Comparison of ENCODE assay signal across 7 mouse cellular contexts in genomic region chr13:23400771-23401682, GRCm38 (mm10). TPM values are rescaled to one million over a fixed set of nuclear protein-coding genes. Genes with fewer than 3 reads are reported as not detected.
DNase-seq lines count a peak whose midpoint lies in the region; ATAC-seq and TF ChIP-seq lines count a peak whose summit lies in the region.

No protein-coding gene starts in this region.

- H3K4me1 ChIP-seq in intestine, embryonic 15.5 days (replicated peaks), result no peaks in the 10 kb centered on the region

- H3K9ac ChIP-seq in intestine, embryonic 15.5 days, result no peak overlapping the region

- TF ChIP-seq POLR2A in myocyte (IDR thresholded peaks at IDR 0.05; ENCODE audit: insufficient read length, low read depth), result no peak

- H3ac ChIP-seq in myocyte (ENCODE audit: control insufficient read depth, insufficient read length), result no peak overlapping the region

- no peaks in the 10 kb centered on the region for H3K79me2 ChIP-seq in myocyte (ENCODE audit: control insufficient read depth, insufficient read depth)

- 14% methylated on average over 24 of the region's 24 CpGs for WGBS in intestine, embryonic 15.5 days

- ATAC-seq in intestine, embryonic 15.5 days, result no peak

- DNase-seq in right cerebral cortex, adult 2 months (ENCODE audit: low spot score in 2 of 2), result peak; percentile 23 to 26
- no peak for DNase-seq in right cerebral cortex, postnatal 25 days
- DNase-seq in embryo, embryonic 9.5 days (ENCODE audit: extremely low spot score), result peak; percentile 68
- no peak for DNase-seq in cerebellum, postnatal 25 days
- no peak for DNase-seq in right cerebral cortex, postnatal 4 days

- H3K36me3 ChIP-seq in intestine, embryonic 15.5 days, result no peaks in the 10 kb centered on the region
- H3K36me3 ChIP-seq in myocyte (ENCODE audit: control insufficient read depth, insufficient read depth), result no peaks in the 10 kb centered on the region

- no peak overlapping the region for H3K27ac ChIP-seq in intestine, embryonic 15.5 days

- H3K4me3 ChIP-seq in intestine, embryonic 15.5 days (replicated peaks), result peak overlapping the region; percentile 40
- peak overlapping the region; percentile 15 for H3K4me3 ChIP-seq in myocyte

- no peaks in the 10 kb centered on the region for H3K9me3 ChIP-seq in intestine, embryonic 15.5 days

- H3K4me2 ChIP-seq in intestine, embryonic 15.5 days (replicated peaks), result peak overlapping the region; percentile 66
- peak overlapping the region; percentile 91 for H3K4me2 ChIP-seq in myocyte (ENCODE audit: low read depth)

- H3K27me3 ChIP-seq in intestine, embryonic 15.5 days (replicated peaks), result peaks cover 9% of the 10 kb centered on the region
- no peaks in the 10 kb centered on the region for H3K27me3 ChIP-seq in myocyte (ENCODE audit: control insufficient read depth, insufficient read depth, insufficient read length)

TF ChIP-seq in myocyte, 11 proteins besides CTCF, POLR2A, EP300 and RAD21:
- TF ChIP-seq REST (IDR thresholded peaks at IDR 0.05; ENCODE audit: insufficient read depth, insufficient read length) (no peak), SRF (IDR thresholded peaks at IDR 0.05; ENCODE audit: control insufficient read depth, insufficient read length, low read depth) (no peak), TCF3 (IDR thresholded peaks at IDR 0.05; ENCODE audit: insufficient read length, low read depth) (no peak), E2F4 (IDR thresholded peaks at IDR 0.05; ENCODE audit: insufficient read depth) (no peak), USF1 (IDR thresholded peaks at IDR 0.05; ENCODE audit: low read depth) (no peak), MAX (IDR thresholded peaks at IDR 0.05; ENCODE audit: low read depth) (no peak), CEBPB (IDR thresholded peaks at IDR 0.05; ENCODE audit: insufficient read depth, poor library complexity, severe bottlenecking) (no peak), MYOD1 (IDR thresholded peaks at IDR 0.05; ENCODE audit: control insufficient read depth in 1 of 3, insufficient read length in 2 of 3, low read depth in 2 of 3) (no peak), POLR2AphosphoS2 (IDR thresholded peaks at IDR 0.05; ENCODE audit: insufficient read length, low read depth) (no peak), TCF12 (IDR thresholded peaks at IDR 0.05; ENCODE audit: insufficient read depth, poor library complexity, severe bottlenecking) (no peak), MYOG (IDR thresholded peaks at IDR 0.05; ENCODE audit: control insufficient read depth in 1 of 3, insufficient read depth in 1 of 3, insufficient read length in 2 of 3, low read depth in 2 of 3) (no peak)

RNA-seq across cellular contexts. Expression of gene Abt1, which starts 22.6 kb away (rescaled TPM):
- polyA plus RNA-seq in intestine, embryonic 15.5 days (2015; fragmentation: Nextera tagmentation; extraction: Ambion mirVana), result 11.2 TPM in 2 replicates
- 7.4 TPM for polyA plus RNA-seq in myocyte (2012; fragmentation: generic; extraction: Trizol)

RNA-seq across cellular contexts. Expression of gene Zfp322a, which starts 32.0 kb away (rescaled TPM):
- polyA plus RNA-seq in intestine, embryonic 15.5 days (2015; fragmentation: Nextera tagmentation; extraction: Ambion mirVana), result 34.5 and 40.5 TPM in 2 replicates
- polyA plus RNA-seq in myocyte (2012; fragmentation: generic; extraction: Trizol), result 4.3 TPM

Comparison
In these comparisons a context has a peak if more than half of its experiments do, and no peak if none do; other contexts are left out.
1. DNase-seq: peak in right cerebral cortex, adult 2 months (2 of 2) and embryo, embryonic 9.5 days (single experiment); none in right cerebral cortex, postnatal 25 days (single experiment), cerebellum, postnatal 25 days (0 of 2) and right cerebral cortex, postnatal 4 days (single experiment).